Mouse (Mus musculus) E14TG2a.4 (cell line): ENCODE measurements around the gene Tmem178b.

ENCODE experiments used
- CTCF ChIP-seq: conservative IDR thresholded peaks from 2 replicates; pipeline ENCODE4 v1.5.1; 2014; ENCODE audit warnings: low read length
- POU5F1 ChIP-seq: IDR thresholded peaks from 2 replicates; pipeline ENCODE4 v1.6.1; 2014; ENCODE audit warnings: low read length, borderline replicate concordance

GRCm38 (mm10) chr6:40110029-40110428 is 237.0 kb downstream of the Tmem178b start:
- TF ChIP-seq CTCF (no peak), POU5F1 (no peak)
